Mouse (Mus musculus) liver, embryonic 16.5 days (tissue): Measurements from ENCODE around the gene Mad2l1bp. TPM values are rescaled to one million over a fixed set of nuclear protein-coding genes. Genes with fewer than 3 reads are reported as not detected.

Experiments used
- ATAC-seq: fragments of 200-750 bp; cut with Nextera tagmentation; 2 replicates; pipeline ENCODE4 v1.8.0; 2017; ENCODE audit warnings: low read depth, mild to moderate bottlenecking, moderate number of reproducible peaks, moderate library complexity
- H3K27ac ChIP-seq: fragments of 300-500 bp; sonication (generic); 2 replicates; pipeline ENCODE4 v1.5.1; 2014; ENCODE audit warnings: mild to moderate bottlenecking, low read length
- H3K27me3 ChIP-seq: fragments of 300-500 bp; sonication (generic); 2 replicates; pipeline ENCODE4 v1.6.1; 2014; ENCODE audit warnings: low read depth, low read length, mixed read lengths; ENCODE audit not compliant: control insufficient read depth, insufficient read depth
- H3K36me3 ChIP-seq: fragments of 300-500 bp; sonication (generic); 2 replicates; pipeline ENCODE4 v1.6.1; 2014; ENCODE audit warnings: mild to moderate bottlenecking; ENCODE audit not compliant: control insufficient read depth, insufficient read depth
- H3K4me1 ChIP-seq: fragments of 300-500 bp; sonication (generic); 2 replicates; pipeline ENCODE4 v1.6.1; 2014; ENCODE audit warnings: low read depth, low read length, mixed read lengths; ENCODE audit not compliant: control insufficient read depth
- H3K4me2 ChIP-seq: fragments of 300-500 bp; sonication (generic); 2 replicates; pipeline ENCODE4 v1.6.1; 2014; ENCODE audit warnings: low read depth, low read length, mixed read lengths
- H3K4me3 ChIP-seq: fragments of 300-500 bp; sonication (generic); 2 replicates; pipeline ENCODE4 v1.5.1; 2014; ENCODE audit warnings: low read depth, mild to moderate bottlenecking, low read length
- H3K9ac ChIP-seq: fragments of 300-500 bp; sonication (generic); 2 replicates; pipeline ENCODE4 v1.6.1; 2014; ENCODE audit warnings: low read depth, low read length
- H3K9me3 ChIP-seq: fragments of 300-500 bp; sonication (generic); replicated peaks from 2 replicates; pipeline ENCODE4 v1.6.1; 2016; ENCODE audit warnings: low read length; ENCODE audit not compliant: control insufficient read depth
- WGBS: fragments of 180-500 bp; shearing (Covaris S2); extraction: QIAGEN DNeasy Blood & Tissue Kit; methylation state at CpG from one replicate; pipeline ENCODE4 v1.1.7; 2014; ENCODE audit not compliant: insufficient replicate concordance; 5-methylcytosine and 5-hydroxymethylcytosine counted together
- polyA plus RNA-seq: library from polyadenylated mRNA; unstranded; fragments of >200 nt; fragmentation: Nextera tagmentation; extraction: Ambion mirVana; gene quantifications from 2 replicates; pipeline ENCODE4 v1.2.1, GENCODE M21; 2015

Gene Mad2l1bp
- polyA plus RNA-seq, result 43.3 and 46.3 TPM in 2 replicates

- peak within 1 kb of the TSS; percentile 78 for H3K4me3 ChIP-seq
Measured at GRCm38 (mm10) chr17:46152847-46153782, at the start of gene Mad2l1bp. Mad2l1bp (minus strand) TSS chr17:46153553.

GRCm38 (mm10) chr17:46203078-46203477 is 49.7 kb upstream of the Mad2l1bp start:
- Histone ChIP-seq H3K4me1 (peaks cover 27% of the 10 kb centered on the region), H3K27ac (peak overlapping the region; percentile 80), H3K9ac (peak overlapping the region; percentile 96), H3K27me3 (no peaks in the 10 kb centered on the region), H3K4me2 (peak overlapping the region; percentile 90), H3K36me3 (peaks cover 21% of the 10 kb centered on the region), H3K4me3 (peak overlapping the region; percentile 98), H3K9me3 (no peaks in the 10 kb centered on the region)
- ATAC-seq, result no peak
- WGBS, result under 1% methylated on average over 20 of the region's 20 CpGs

More at GRCm38 (mm10) chr17:46152847-46153782, at the start of gene Mad2l1bp:
- H3K36me3 ChIP-seq, result peaks cover 11% of the 10 kb centered on the region
- WGBS, result 4% methylated on average over 33 of the region's 33 CpGs
- no peaks in the 10 kb centered on the region for H3K9me3 ChIP-seq
- peak within 1 kb of the TSS; percentile 72 for H3K4me2 ChIP-seq
- H3K27me3 ChIP-seq, result no peaks in the 10 kb centered on the region
- H3K9ac ChIP-seq, result peak within 1 kb of the TSS; percentile 82
- peak; percentile 85 for ATAC-seq
- H3K27ac ChIP-seq, result peak within 1 kb of the TSS; percentile 78
- H3K4me1 ChIP-seq, result peaks cover 46% of the 10 kb centered on the region

GRCm38 (mm10) chr17:46202421-46203071 is 49.2 kb upstream of the Mad2l1bp start, which contains the start of the genes Polh and Xpo5:
Polh (minus strand) TSS chr17:46202645.
Xpo5 (plus strand) TSS chr17:46202782.
- Histone ChIP-seq H3K27me3 (no peaks in the 10 kb centered on the region), H3K36me3 (peaks cover 20% of the 10 kb centered on the region), H3K4me2 (peak within 1 kb of the TSS; percentile 90), H3K9ac (peak within 1 kb of the TSS; percentile 96), H3K9me3 (no peaks in the 10 kb centered on the region), H3K4me1 (peaks cover 27% of the 10 kb centered on the region), H3K27ac (peak within 1 kb of the TSS; percentile 99), H3K4me3 (peak within 1 kb of the TSS; percentile 98)
- peak; percentile 96 for ATAC-seq
- under 1% methylated on average over 66 of the region's 66 CpGs for WGBS

- ATAC-seq, result no peak
- H3K4me2 ChIP-seq, result peak overlapping the region; percentile 73
- peaks cover 27% of the 10 kb centered on the region for H3K4me1 ChIP-seq
- peaks cover 25% of the 10 kb centered on the region for H3K36me3 ChIP-seq
- 29% methylated on average over 6 of the region's 6 CpGs for WGBS
- peak overlapping the region; percentile 77 for H3K9ac ChIP-seq
- no peak overlapping the region for H3K27ac ChIP-seq
- no peaks in the 10 kb centered on the region for H3K27me3 ChIP-seq
- no peaks in the 10 kb centered on the region for H3K9me3 ChIP-seq
- peak overlapping the region; percentile 98 for H3K4me3 ChIP-seq
Measured at GRCm38 (mm10) chr17:46201151-46201550, 47.8 kb upstream of the Mad2l1bp start.

GRCm38 (mm10) chr17:46188829-46189228 is 35.5 kb upstream of the Mad2l1bp start:
- Histone ChIP-seq H3K4me2 (no peak overlapping the region), H3K36me3 (peaks cover 57% of the 10 kb centered on the region), H3K27me3 (no peaks in the 10 kb centered on the region), H3K9ac (no peak overlapping the region), H3K27ac (no peak overlapping the region), H3K9me3 (no peaks in the 10 kb centered on the region), H3K4me3 (no peak overlapping the region), H3K4me1 (no peaks in the 10 kb centered on the region)
- 85% methylated on average over 2 of the region's 2 CpGs for WGBS
- ATAC-seq, result no peak

GRCm38 (mm10) chr17:46182273-46182672 is 28.9 kb upstream of the Mad2l1bp start:
- H3K27ac ChIP-seq, result no peak overlapping the region
- no peak overlapping the region for H3K4me3 ChIP-seq
- ATAC-seq, result no peak
- 89% methylated on average over 4 of the region's 4 CpGs for WGBS
- H3K27me3 ChIP-seq, result no peaks in the 10 kb centered on the region
- no peaks in the 10 kb centered on the region for H3K9me3 ChIP-seq
- H3K4me1 ChIP-seq, result no peaks in the 10 kb centered on the region
- H3K9ac ChIP-seq, result no peak overlapping the region
- H3K36me3 ChIP-seq, result peaks cover 81% of the 10 kb centered on the region
- no peak overlapping the region for H3K4me2 ChIP-seq

GRCm38 (mm10) chr17:46170538-46170937 is 17.2 kb upstream of the Mad2l1bp start:
- H3K4me3 ChIP-seq, result no peak overlapping the region
- no peak overlapping the region for H3K27ac ChIP-seq
- WGBS, result 67% methylated on average over 3 of the region's 3 CpGs
- H3K9me3 ChIP-seq, result no peaks in the 10 kb centered on the region
- H3K27me3 ChIP-seq, result no peaks in the 10 kb centered on the region
- 0 out of 2 replicates have a peak, but pooled peaks have one; percentile 33 for ATAC-seq
- peaks cover 2% of the 10 kb centered on the region; the same call in 1 of the 2 replicates for H3K4me1 ChIP-seq
- no peak overlapping the region for H3K9ac ChIP-seq
- H3K36me3 ChIP-seq, result peaks cover 81% of the 10 kb centered on the region
- no peak overlapping the region for H3K4me2 ChIP-seq

- Histone ChIP-seq H3K27ac (peak overlapping the region; percentile 41), H3K9ac (no peak overlapping the region)
- 90% methylated on average over 5 of the region's 5 CpGs for WGBS
Measured at GRCm38 (mm10) chr17:46168768-46169167, 15.4 kb upstream of the Mad2l1bp start.

More at GRCm38 (mm10) chr17:46168768-46169167, 15.4 kb upstream of the Mad2l1bp start:
- H3K9me3 ChIP-seq, result no peaks in the 10 kb centered on the region
- no peaks in the 10 kb centered on the region for H3K27me3 ChIP-seq
- no peak overlapping the region for H3K4me2 ChIP-seq
- H3K4me3 ChIP-seq, result no peak overlapping the region
- H3K36me3 ChIP-seq, result peaks cover 91% of the 10 kb centered on the region
- H3K4me1 ChIP-seq, result peaks cover 2% of the 10 kb centered on the region; the same call in 1 of the 2 replicates
- ATAC-seq, result no peak
